ENCODE assay signal across 8 mouse cellular contexts in the genomic region with DNA sequence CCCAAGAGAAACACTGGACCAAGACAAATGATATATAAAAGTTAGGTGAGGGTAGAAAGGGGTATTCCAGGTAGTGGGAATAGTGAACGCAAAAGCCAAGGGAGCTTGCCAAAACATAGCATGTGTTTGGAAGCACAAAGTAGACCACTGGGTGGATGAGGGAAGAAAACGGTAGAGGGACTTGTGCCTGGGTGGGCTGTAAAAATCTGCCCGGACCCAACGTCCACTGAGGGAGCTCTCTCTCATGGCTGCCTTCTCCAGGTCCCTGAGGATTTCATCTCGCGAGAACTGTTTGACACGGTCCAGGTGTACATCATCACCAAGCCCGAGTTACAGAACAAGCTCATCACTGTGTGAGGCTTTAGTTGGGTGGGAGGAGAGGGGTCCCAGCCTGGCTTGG. TPM values are rescaled to one million over a fixed set of nuclear protein-coding genes. Genes with fewer than 3 reads are reported as not detected.
DNase-seq lines count a peak whose midpoint lies in the region; ATAC-seq lines count a peak whose summit lies in the region.

No protein-coding gene starts in this region.

- H3K4me3 ChIP-seq in kidney, embryonic 15.5 days (replicated peaks) = peak overlapping the region; percentile 84
- peak overlapping the region; percentile 66 for H3K4me3 ChIP-seq in embryonic facial prominence, embryonic 10.5 days
- peak overlapping the region; percentile 71 for H3K4me3 ChIP-seq in hindbrain, embryonic 16.5 days (ENCODE audit: low read length)
- H3K4me3 ChIP-seq in midbrain, embryonic 16.5 days (ENCODE audit: low read depth, low read length) = peak overlapping the region; percentile 69

- WGBS in kidney, embryonic 15.5 days = 23% methylated on average over 8 of the region's 8 CpGs
- WGBS in embryonic facial prominence, embryonic 10.5 days = 48% methylated on average over 8 of the region's 8 CpGs
- 47% methylated on average over 8 of the region's 8 CpGs for WGBS in hindbrain, embryonic 16.5 days
- 50% methylated on average over 8 of the region's 8 CpGs for WGBS in midbrain, embryonic 16.5 days

- H3K36me3 ChIP-seq in kidney, embryonic 15.5 days = peaks cover 49% of the 10 kb centered on the region
- peaks cover 49% of the 10 kb centered on the region for H3K36me3 ChIP-seq in embryonic facial prominence, embryonic 10.5 days (replicated peaks)
- peaks cover 28% of the 10 kb centered on the region for H3K36me3 ChIP-seq in hindbrain, embryonic 16.5 days (ENCODE audit: control insufficient read depth, insufficient read depth, low read length)
- peaks cover 34% of the 10 kb centered on the region for H3K36me3 ChIP-seq in midbrain, embryonic 16.5 days (ENCODE audit: control insufficient read depth, insufficient read depth, low read length)

- H3K4me2 ChIP-seq in kidney, embryonic 15.5 days = peak overlapping the region; percentile 85
- peak overlapping the region; percentile 94 for H3K4me2 ChIP-seq in hindbrain, embryonic 16.5 days (ENCODE audit: low read length)
- peak overlapping the region; percentile 97 for H3K4me2 ChIP-seq in midbrain, embryonic 16.5 days (ENCODE audit: low read length)

- peak overlapping the region; percentile 69 for H3K9ac ChIP-seq in kidney, embryonic 15.5 days
- H3K9ac ChIP-seq in hindbrain, embryonic 16.5 days (ENCODE audit: low read depth, low read length) = peak overlapping the region; percentile 69; the same call in 1 of the 2 replicates
- no peak overlapping the region for H3K9ac ChIP-seq in midbrain, embryonic 16.5 days (ENCODE audit: low read depth, low read length)

- no peak for ATAC-seq in kidney, embryonic 15.5 days (replicated peaks; ENCODE audit: low FRiP score)
- ATAC-seq in hindbrain, embryonic 16.5 days = no peak
- no peak for ATAC-seq in midbrain, embryonic 16.5 days

- peak overlapping the region; percentile 81 for H3K27ac ChIP-seq in kidney, embryonic 15.5 days
- H3K27ac ChIP-seq in embryonic facial prominence, embryonic 10.5 days (replicated peaks) = peak overlapping the region; percentile 75; the same call in 1 of the 2 replicates
- no peak overlapping the region for H3K27ac ChIP-seq in hindbrain, embryonic 16.5 days (ENCODE audit: low read depth, low read length)
- no peak overlapping the region for H3K27ac ChIP-seq in midbrain, embryonic 16.5 days (ENCODE audit: low read length)

- peaks cover 46% of the 10 kb centered on the region for H3K4me1 ChIP-seq in kidney, embryonic 15.5 days
- H3K4me1 ChIP-seq in embryonic facial prominence, embryonic 10.5 days = peaks cover 59% of the 10 kb centered on the region
- peaks cover 31% of the 10 kb centered on the region for H3K4me1 ChIP-seq in hindbrain, embryonic 16.5 days (ENCODE audit: control insufficient read depth, insufficient read depth, low read depth, low read length)
- H3K4me1 ChIP-seq in midbrain, embryonic 16.5 days (ENCODE audit: control insufficient read depth, insufficient read depth, low read length) = peaks cover 35% of the 10 kb centered on the region

- no peak for DNase-seq in kidney, postnatal 36 days
- DNase-seq in embryonic facial prominence, embryonic 10.5 days (ENCODE audit: low spot score) = no peak
- DNase-seq in left cerebral cortex, adult 9 months (ENCODE audit: low spot score in 2 of 2) = no peak
- DNase-seq in embryo, embryonic 10 days (ENCODE audit: low spot score) = no peak
- DNase-seq in T-cell, adult 2 months (ENCODE audit: low spot score) = no peak

- H3K27me3 ChIP-seq in kidney, embryonic 15.5 days = no peaks in the 10 kb centered on the region
- H3K27me3 ChIP-seq in embryonic facial prominence, embryonic 10.5 days (replicated peaks; ENCODE audit: low read depth, poor library complexity, severe bottlenecking) = peaks cover 5% of the 10 kb centered on the region; the same call in 1 of the 2 replicates
- no peaks in the 10 kb centered on the region for H3K27me3 ChIP-seq in hindbrain, embryonic 16.5 days (replicated peaks; ENCODE audit: control insufficient read depth, insufficient read depth, low read length)
- no peaks in the 10 kb centered on the region for H3K27me3 ChIP-seq in midbrain, embryonic 16.5 days (ENCODE audit: control insufficient read depth, insufficient read depth, low read depth, low read length)

- H3K9me3 ChIP-seq in kidney, embryonic 15.5 days (replicated peaks) = no peaks in the 10 kb centered on the region
- no peaks in the 10 kb centered on the region for H3K9me3 ChIP-seq in embryonic facial prominence, embryonic 10.5 days
- H3K9me3 ChIP-seq in hindbrain, embryonic 16.5 days (ENCODE audit: control insufficient read depth, low read length) = no peaks in the 10 kb centered on the region
- no peaks in the 10 kb centered on the region for H3K9me3 ChIP-seq in midbrain, embryonic 16.5 days (replicated peaks; ENCODE audit: control insufficient read depth, low read length, poor library complexity, severe bottlenecking)

RNA-seq across cellular contexts. Expression of a gene that starts 0.7 kb away (rescaled TPM):
- 44.4 and 46.8 TPM in 2 replicates for polyA plus RNA-seq in kidney, embryonic 15.5 days (2015; fragmentation: Nextera tagmentation; extraction: Ambion mirVana)
- 35.2 and 39.4 TPM in 2 replicates for polyA plus RNA-seq in embryonic facial prominence, embryonic 10.5 days (2016; fragmentation: Nextera tagmentation; extraction: Ambion mirVana)
- 75.8 and 78.6 TPM in 2 replicates for polyA plus RNA-seq in hindbrain, embryonic 16.5 days (2015; fragmentation: Nextera tagmentation; extraction: Ambion mirVana)
- 76.2 and 82.2 TPM in 2 replicates for polyA plus RNA-seq in midbrain, embryonic 16.5 days (2015; fragmentation: Nextera tagmentation; extraction: Ambion mirVana)

RNA-seq across cellular contexts. Expression of a gene that starts 0.7 kb away (rescaled TPM):
- 31.5 and 33.9 TPM in 2 replicates for polyA plus RNA-seq in kidney, embryonic 15.5 days (2015; fragmentation: Nextera tagmentation; extraction: Ambion mirVana)
- polyA plus RNA-seq in embryonic facial prominence, embryonic 10.5 days (2016; fragmentation: Nextera tagmentation; extraction: Ambion mirVana) = 16.4 and 16.7 TPM in 2 replicates
- polyA plus RNA-seq in hindbrain, embryonic 16.5 days (2015; fragmentation: Nextera tagmentation; extraction: Ambion mirVana) = 51.4 and 59.0 TPM in 2 replicates
- polyA plus RNA-seq in midbrain, embryonic 16.5 days (2015; fragmentation: Nextera tagmentation; extraction: Ambion mirVana) = 44.4 and 50.7 TPM in 2 replicates

RNA-seq across cellular contexts. Expression of a gene that starts 4.4 kb away (rescaled TPM):
- 1.2 and 2.9 TPM in 2 replicates for polyA plus RNA-seq in kidney, embryonic 15.5 days (2015; fragmentation: Nextera tagmentation; extraction: Ambion mirVana)
- 0.97 and 1.2 TPM in 2 replicates for polyA plus RNA-seq in embryonic facial prominence, embryonic 10.5 days (2016; fragmentation: Nextera tagmentation; extraction: Ambion mirVana)
- 3.3 and 4.4 TPM in 2 replicates for polyA plus RNA-seq in hindbrain, embryonic 16.5 days (2015; fragmentation: Nextera tagmentation; extraction: Ambion mirVana)
- 3.5 and 6.1 TPM in 2 replicates for polyA plus RNA-seq in midbrain, embryonic 16.5 days (2015; fragmentation: Nextera tagmentation; extraction: Ambion mirVana)

RNA-seq across cellular contexts. Expression of a gene that starts 8.6 kb away (rescaled TPM):
- 61.7 and 63.4 TPM in 2 replicates for polyA plus RNA-seq in kidney, embryonic 15.5 days (2015; fragmentation: Nextera tagmentation; extraction: Ambion mirVana)
- polyA plus RNA-seq in embryonic facial prominence, embryonic 10.5 days (2016; fragmentation: Nextera tagmentation; extraction: Ambion mirVana) = 45.3 and 46.5 TPM in 2 replicates
- 45.8 and 46.6 TPM in 2 replicates for polyA plus RNA-seq in hindbrain, embryonic 16.5 days (2015; fragmentation: Nextera tagmentation; extraction: Ambion mirVana)
- 45.3 and 49.4 TPM in 2 replicates for polyA plus RNA-seq in midbrain, embryonic 16.5 days (2015; fragmentation: Nextera tagmentation; extraction: Ambion mirVana)

RNA-seq across cellular contexts. Expression of a gene that starts 9.0 kb away (rescaled TPM):
- 45.0 and 49.4 TPM in 2 replicates for polyA plus RNA-seq in kidney, embryonic 15.5 days (2015; fragmentation: Nextera tagmentation; extraction: Ambion mirVana)
- polyA plus RNA-seq in embryonic facial prominence, embryonic 10.5 days (2016; fragmentation: Nextera tagmentation; extraction: Ambion mirVana) = 37.9 and 39.3 TPM in 2 replicates
- polyA plus RNA-seq in hindbrain, embryonic 16.5 days (2015; fragmentation: Nextera tagmentation; extraction: Ambion mirVana) = 45.7 and 46.0 TPM in 2 replicates
- 45.2 and 47.2 TPM in 2 replicates for polyA plus RNA-seq in midbrain, embryonic 16.5 days (2015; fragmentation: Nextera tagmentation; extraction: Ambion mirVana)

Comparison
In these comparisons a context has a peak if more than half of its experiments do, and no peak if none do; other contexts are left out.
1. H3K27ac ChIP-seq: peak in kidney, embryonic 15.5 days (single experiment) and embryonic facial prominence, embryonic 10.5 days (single experiment); none in hindbrain, embryonic 16.5 days (single experiment) and midbrain, embryonic 16.5 days (single experiment).
2. Peak in every context shown above with its lines, with median percentiles within 50 percentile points of each other: H3K4me2 ChIP-seq and H3K4me3 ChIP-seq.